Mouse (Mus musculus) CH12.LX (cell line): ENCODE measurements around the gene Grm7. TPM values are rescaled to one million over a fixed set of nuclear protein-coding genes. Genes with fewer than 3 reads are reported as not detected.

Source experiments
- DNase-seq: peaks from one replicate; pipeline ENCODE4 v3.0.0-alpha.2; 2013; ENCODE audit errors: extremely low read depth
- H3K27ac ChIP-seq: 2 replicates; pipeline ENCODE4 v1.5.1; 2012; ENCODE audit warnings: low read depth, mild to moderate bottlenecking, control low read depth, moderate library complexity; ENCODE audit not compliant: insufficient read depth
- H3K27me3 ChIP-seq: replicated peaks from 2 replicates; pipeline ENCODE3; 2012; ENCODE audit warnings: inconsistent platforms
- H3K36me3 ChIP-seq, 2 experiments: replicated peaks in 1 of 2; 2 replicates each; pipeline versions ENCODE3 to v1.6.1; 2012; ENCODE audit warnings: inconsistent platforms in 1 of 2, low read length in 1 of 2, mild to moderate bottlenecking in 1 of 2, mixed read lengths in 1 of 2, moderate library complexity in 1 of 2; ENCODE audit not compliant: control insufficient read depth in 1 of 2, insufficient read depth in 1 of 2
- H3K4me1 ChIP-seq, 2 experiments: 2 replicates each; pipeline ENCODE4 v1.6.1; 2012; ENCODE audit warnings: inconsistent platforms in 1 of 2, moderate library complexity in 1 of 2; ENCODE audit not compliant: insufficient read depth in 2 of 2, control insufficient read depth in 1 of 2
- H3K4me2 ChIP-seq: 2 replicates; pipeline ENCODE4 v1.6.1; 2012; ENCODE audit warnings: low read depth, mild to moderate bottlenecking, control low read depth; ENCODE audit not compliant: poor library complexity, insufficient read depth, severe bottlenecking
- H3K4me3 ChIP-seq, 3 experiments: fragments of 150-350 bp in 1 of 3; sonication (generic) in 1 of 3; replicated peaks in 1 of 3; 2 replicates each; pipeline versions ENCODE3 to v1.5.1; 2011 to 2012; ENCODE audit warnings: low read depth in 2 of 3, low read length in 2 of 3, mild to moderate bottlenecking in 2 of 3, moderate library complexity in 2 of 3, control low read depth in 1 of 3, improper control_type of control experiment in 1 of 3, inconsistent platforms in 1 of 3, mixed read lengths in 1 of 3; ENCODE audit not compliant: poor library complexity in 1 of 3
- H3K79me2 ChIP-seq: replicated peaks from 2 replicates; pipeline ENCODE4 v1.6.1; 2012; ENCODE audit warnings: mild to moderate bottlenecking, moderate library complexity; ENCODE audit not compliant: control insufficient read depth, poor library complexity, insufficient read depth, severe bottlenecking; ENCODE audit errors: extremely low read depth
- H3K9ac ChIP-seq: 2 replicates; pipeline ENCODE4 v1.6.1; 2012; ENCODE audit warnings: low read depth, mild to moderate bottlenecking, control low read depth, moderate library complexity; ENCODE audit not compliant: insufficient read depth
- H3K9me3 ChIP-seq: replicated peaks from 2 replicates; pipeline ENCODE3; 2012; ENCODE audit warnings: low read length, inconsistent platforms, mixed read lengths
- BHLHE40 ChIP-seq: IDR thresholded peaks from 2 replicates; pipeline ENCODE4 v1.6.1; 2011; ENCODE audit warnings: mild to moderate bottlenecking, low read depth, low read length, improper control_type of control experiment
- CHD2 ChIP-seq: IDR thresholded peaks from 2 replicates; pipeline ENCODE4 v1.6.1; 2011; ENCODE audit warnings: low read length, improper control_type of control experiment
- E2F4 ChIP-seq: IDR thresholded peaks from 2 replicates; pipeline ENCODE4 v1.6.1; 2011; ENCODE audit warnings: low read depth, low read length, improper control_type of control experiment; ENCODE audit not compliant: insufficient replicate concordance
- EP300 ChIP-seq: IDR thresholded peaks from 2 replicates; pipeline ENCODE4 v1.6.1; 2011; ENCODE audit warnings: low read length, improper control_type of control experiment
- GABPA ChIP-seq: IDR thresholded peaks from 2 replicates; pipeline ENCODE4 v1.6.1; 2012; ENCODE audit warnings: low read depth, low read length, improper control_type of control experiment, inconsistent platforms; ENCODE audit not compliant: insufficient replicate concordance
- IRF4 ChIP-seq: IDR thresholded peaks from 2 replicates; pipeline ENCODE4 v1.6.1; 2014; ENCODE audit warnings: low read depth, mild to moderate bottlenecking, inconsistent platforms, low read length, improper control_type of control experiment
- JUND ChIP-seq: conservative IDR thresholded peaks from 2 replicates; pipeline ENCODE4 v1.6.1; 2011; ENCODE audit warnings: low read depth, low read length, improper control_type of control experiment
- KAT2A ChIP-seq: IDR thresholded peaks from 2 replicates; pipeline ENCODE4 v1.6.1; 2012; ENCODE audit warnings: low read length, improper control_type of control experiment, inconsistent platforms; ENCODE audit not compliant: insufficient replicate concordance
- MAZ ChIP-seq: IDR thresholded peaks from 2 replicates; pipeline ENCODE4 v1.6.1; 2012; ENCODE audit warnings: low read depth, mild to moderate bottlenecking, inconsistent platforms, low read length, improper control_type of control experiment, moderate library complexity
- MYC ChIP-seq: IDR thresholded peaks from 2 replicates; pipeline ENCODE4 v1.6.1; 2011; ENCODE audit warnings: low read depth, mild to moderate bottlenecking, improper control_type of control experiment, low read length
- NELFE ChIP-seq: IDR thresholded peaks from 2 replicates; pipeline ENCODE4 v1.6.1; 2011; ENCODE audit warnings: low read depth, low read length, improper control_type of control experiment
- POLR2A ChIP-seq: IDR thresholded peaks from 2 replicates; pipeline ENCODE4 v1.6.1; 2011; ENCODE audit warnings: low read depth, mild to moderate bottlenecking, improper control_type of control experiment, low read length
- RAD21 ChIP-seq: IDR thresholded peaks from 2 replicates; pipeline ENCODE4 v1.6.1; 2011; ENCODE audit warnings: low read depth, mild to moderate bottlenecking, low read length, improper control_type of control experiment, moderate library complexity
- RCOR1 ChIP-seq: conservative IDR thresholded peaks from 2 replicates; pipeline ENCODE4 v1.6.1; 2012; ENCODE audit warnings: low read depth, mild to moderate bottlenecking, inconsistent platforms, low read length, improper control_type of control experiment
- SMC3 ChIP-seq: IDR thresholded peaks from 2 replicates; pipeline ENCODE4 v1.6.1; 2011; ENCODE audit warnings: low read depth, low read length, improper control_type of control experiment
- TBP ChIP-seq: conservative IDR thresholded peaks from 2 replicates; pipeline ENCODE4 v1.6.1; 2011; ENCODE audit warnings: low read depth, low read length, improper control_type of control experiment
- TCF12 ChIP-seq: IDR thresholded peaks from 2 replicates; pipeline ENCODE4 v1.6.1; 2014; ENCODE audit warnings: low read depth, mild to moderate bottlenecking, inconsistent platforms, low read length, improper control_type of control experiment
- UBTF ChIP-seq: IDR thresholded peaks from 2 replicates; pipeline ENCODE4 v1.6.1; 2012; ENCODE audit warnings: low read depth, mild to moderate bottlenecking, inconsistent platforms, low read length, improper control_type of control experiment, moderate library complexity
- USF1 ChIP-seq: IDR thresholded peaks from 2 replicates; pipeline ENCODE4 v1.6.1; 2014; ENCODE audit warnings: low read depth, mild to moderate bottlenecking, inconsistent platforms, low read length, improper control_type of control experiment
- USF2 ChIP-seq: conservative IDR thresholded peaks from 2 replicates; pipeline ENCODE4 v1.6.1; 2011; ENCODE audit warnings: low read depth, low read length, improper control_type of control experiment
- ZMIZ1 ChIP-seq: IDR thresholded peaks from 2 replicates; pipeline ENCODE4 v1.6.1; 2012; ENCODE audit warnings: low read depth, mild to moderate bottlenecking, inconsistent platforms, low read length, improper control_type of control experiment
- dilution Hi-C: fragments of 300-500 bp; cut with MboI; formaldehyde crosslinking; loops from 2 replicates; pipeline ENCODE4 v1.14.3; 2020; ENCODE audit warnings: low sequenced_read_pairs; ENCODE audit not compliant: extremely low pct_unique_long_range_greater_than_20kb, extremely low pct_ligation_motif_present
- in situ Hi-C: fragments of 300-500 bp; cut with MboI; formaldehyde crosslinking; loops from 3 replicates; pipeline ENCODE4 v1.14.3; 2019; ENCODE audit warnings: low sequenced_read_pairs, low pct_ligation_motif_present, low pct_unique_long_range_greater_than_20kb, mixed read lengths
- polyA plus RNA-seq: library from polyadenylated mRNA; unstranded; fragments of >175 nt; gene quantifications from 2 replicates; pipeline ENCODE4 v1.2.1, GENCODE M21; 2012; ENCODE audit warnings: low read depth; ENCODE audit not compliant: insufficient read length
- total RNA-seq, 2 experiments: library from RNA; depleted of rRNA; stranded (reverse); fragments of 300-350 nt in 1 of 2; fragments of >200 nt in 1 of 2; gene quantifications; 2 replicates each; pipeline ENCODE4 v1.2.3; 2012 to 2014

Gene Grm7
- total and polyA plus RNA-seq, 3 experiments: not detected

DNA sequence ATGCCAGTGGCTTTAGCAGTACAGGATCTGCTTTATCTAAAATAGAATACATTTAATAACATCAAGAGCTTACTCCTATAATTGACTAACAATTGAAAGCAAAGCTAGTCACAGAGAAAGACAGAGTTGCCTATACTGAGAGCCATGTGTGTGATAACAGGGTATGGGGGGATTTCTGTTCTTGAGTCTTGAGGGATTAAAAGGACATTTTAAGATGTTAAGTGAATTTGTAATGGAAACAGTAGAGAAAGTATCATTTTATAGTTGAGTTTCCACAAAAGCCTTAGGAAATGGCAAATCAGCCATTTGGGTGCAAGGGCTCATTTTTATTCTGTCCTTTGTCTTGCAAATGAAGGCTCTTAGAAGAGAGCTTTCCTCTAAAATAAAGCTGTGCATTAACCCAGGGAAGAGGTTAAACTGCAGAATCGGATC lies 140.1 kb downstream of the Grm7 start:
- no peaks in the 10 kb centered on the region for H3K4me1 ChIP-seq
- no peak overlapping the region for H3K27ac ChIP-seq
- no peak overlapping the region for H3K4me3 ChIP-seq
- no peak overlapping the region for H3K4me2 ChIP-seq
- DNase-seq: no peak
- TF ChIP-seq E2F4 (no peak), GABPA (no peak), KAT2A (no peak), RAD21 (no peak)
- dilution Hi-C loops: no loop called here
- no peaks in the 10 kb centered on the region for H3K27me3 ChIP-seq
- in situ Hi-C loops: no loop called here
- H3K9me3 ChIP-seq: peaks cover 22% of the 10 kb centered on the region
- no peaks in the 10 kb centered on the region for H3K79me2 ChIP-seq
- no peak overlapping the region for H3K9ac ChIP-seq
- no peaks in the 10 kb centered on the region for H3K36me3 ChIP-seq

DNA sequence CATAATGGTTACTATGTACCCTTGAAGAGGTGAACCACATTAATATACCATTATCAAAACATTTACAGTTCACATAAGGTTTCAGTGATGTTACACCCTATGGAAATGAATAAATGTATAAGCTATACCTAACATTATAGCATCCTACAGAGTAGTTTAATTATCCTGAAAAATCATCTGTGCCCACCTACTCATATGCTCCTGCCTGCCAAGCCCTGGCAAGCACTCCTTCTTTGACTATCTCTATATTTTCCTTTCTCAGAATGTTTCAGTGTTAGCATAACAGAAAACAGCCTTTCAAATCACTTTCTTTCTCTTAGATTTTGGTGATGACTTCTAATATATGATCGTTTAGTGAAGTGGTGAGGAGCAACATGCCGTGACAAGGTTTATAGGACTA lies 147.3 kb downstream of the Grm7 start:
- Histone ChIP-seq H3K4me1 (no peaks in the 10 kb centered on the region), H3K27ac (no peak overlapping the region), H3K9ac (no peak overlapping the region), H3K27me3 (no peaks in the 10 kb centered on the region), H3K36me3 (no peaks in the 10 kb centered on the region), H3K9me3 (peaks cover 26% of the 10 kb centered on the region), H3K4me3 (no peak overlapping the region)
- dilution Hi-C loops (no loop called here), in situ Hi-C loops (no loop called here)
- DNase-seq: no peak
- TF ChIP-seq USF2: no peak
- TF ChIP-seq POLR2A: no peak
- TF ChIP-seq TBP: no peak
- no peak for TF ChIP-seq TCF12
- no peak for TF ChIP-seq KAT2A
- TF ChIP-seq RCOR1: no peak
- TF ChIP-seq ZMIZ1: no peak
- TF ChIP-seq JUND: no peak
- no peak for TF ChIP-seq MYC
- no peak for TF ChIP-seq MAZ
- no peak for TF ChIP-seq EP300
- no peak for TF ChIP-seq UBTF
- TF ChIP-seq USF1: no peak
- TF ChIP-seq SMC3: no peak
- TF ChIP-seq CHD2: no peak
- TF ChIP-seq IRF4: no peak
- no peak for TF ChIP-seq BHLHE40
- TF ChIP-seq NELFE: no peak
- TF ChIP-seq, all 38 proteins: peak for 0
- no peaks in the 10 kb centered on the region for H3K79me2 ChIP-seq
- H3K4me2 ChIP-seq: no peak overlapping the region
